Mouse (Mus musculus) erythroblast, embryonic 14.5 days (primary cell): Measurements from ENCODE around the gene Lce1j.

Source experiments
- GATA1 ChIP-seq: IDR thresholded peaks from 2 replicates; pipeline ENCODE4 v1.6.1; 2012; ENCODE audit warnings: low read length, inconsistent platforms, mixed read lengths
- TAL1 ChIP-seq: IDR thresholded peaks from 3 replicates; pipeline ENCODE4 v1.6.1; 2012; ENCODE audit warnings: low read length, inconsistent platforms, mixed read lengths

- TF ChIP-seq GATA1 (no peak), TAL1 (no peak)
Measured at GRCm38 (mm10) chr3:92753197-92753596, 37.1 kb downstream of the Lce1j start.
